Mouse (Mus musculus): Measurements from ENCODE around the gene Ankrd11.

DNA sequence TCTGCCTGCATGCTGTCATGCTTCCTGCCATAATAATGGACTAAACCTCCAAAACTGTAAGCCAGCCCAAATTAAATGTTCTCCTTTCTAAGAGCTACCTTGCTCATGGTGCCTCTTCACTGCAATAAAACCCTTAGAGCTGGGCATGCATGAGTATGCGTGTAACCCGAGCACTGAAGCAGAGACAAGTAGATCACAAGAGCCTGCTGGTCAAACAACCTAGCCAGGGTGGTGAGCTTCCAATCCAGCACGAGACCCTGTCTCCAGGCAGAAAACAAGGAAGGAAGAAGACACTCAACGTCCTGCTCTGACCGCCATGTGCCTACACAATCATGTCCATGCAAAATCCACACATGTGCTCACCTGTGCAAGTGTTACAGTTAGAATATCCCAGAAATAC, 50.7 kb downstream of the Ankrd11 start:
- TF ChIP-seq CTCF (IDR thresholded peaks at IDR 0.05; ENCODE audit: low read depth) (no peak), EP300 (IDR thresholded peaks at IDR 0.05; ENCODE audit: low read depth) (no peak)
